Mouse (Mus musculus) left cerebral cortex, postnatal 14 days (tissue): ENCODE measurements around the gene Asrgl1. TPM values are rescaled to one million over a fixed set of nuclear protein-coding genes. Genes with fewer than 3 reads are reported as not detected.
"Not testable (repeated sequence)": the region's sequence is repeated elsewhere in the genome, so short reads cannot be mapped to it uniquely, and the experiment has no call there.

Source experiments
- DNase-seq, 2 experiments: peaks; one replicate each; pipeline ENCODE4 v3.0.0; 2021 to 2022; ENCODE audit warnings: low spot score in 2 of 2, mixed read lengths in 1 of 2
- intact Hi-C: fragments of 180-260 bp; cut with DNase I; formaldehyde crosslinking; loops from one replicate; pipeline ENCODE4 v1.15.1; 2025
- long read RNA-seq, 2 experiments: library from polyadenylated mRNA; stranded (forward); transcript quantifications; one replicate each; pipeline ENCODE4 v2.0.0; 2021
- total RNA-seq, 2 experiments: library from RNA; stranded (reverse); gene quantifications; 2 replicates each; pipeline ENCODE4 v1.2.3; 2021

Asrgl1 gene
- 100 to 1,000 TPM; 101 to 139 TPM for total RNA-seq
- long read RNA-seq, experiment 1, full-length matches to known transcripts = 207 of 291 reads
- long read RNA-seq, experiment 1, partial matches to known transcripts = 66 of 291 reads
- long read RNA-seq, experiment 1, other reads (novel, unspliced or antisense) = 18 of 291 reads
- long read RNA-seq, experiment 2, full-length matches to known transcripts = 182 of 254 reads
- long read RNA-seq, experiment 2, partial matches to known transcripts = 53 of 254 reads
- long read RNA-seq, experiment 2, other reads (novel, unspliced or antisense) = 19 of 254 reads

GRCm38 (mm10) chr19:9135512-9136331 is at the start of gene Asrgl1:
Gene Asrgl1, minus strand, starts transcription at chr19:9135636.
- DNase-seq = peak; percentile 93
- intact Hi-C loops = no loop called here

DNA sequence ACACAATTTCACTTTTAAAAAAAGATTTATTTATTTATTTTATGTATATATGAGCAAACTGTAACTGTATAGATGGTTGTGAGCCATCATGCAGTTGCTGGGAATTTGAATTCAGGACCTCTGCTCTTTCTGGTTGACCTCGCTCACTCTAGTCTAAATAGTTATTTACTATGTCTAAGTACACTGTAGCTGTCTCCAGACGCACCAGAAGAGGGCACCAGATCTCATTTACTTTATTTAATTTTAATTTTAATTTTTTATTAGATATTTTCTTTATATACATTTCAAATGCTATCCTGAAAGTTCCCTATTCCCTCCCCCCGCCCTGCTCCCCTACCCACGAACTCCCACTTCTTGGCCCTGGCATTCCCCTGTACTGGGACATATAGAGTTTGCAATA is 10.8 kb upstream of the Asrgl1 start:
- no peak for DNase-seq
- intact Hi-C loops = no loop called here

DNA sequence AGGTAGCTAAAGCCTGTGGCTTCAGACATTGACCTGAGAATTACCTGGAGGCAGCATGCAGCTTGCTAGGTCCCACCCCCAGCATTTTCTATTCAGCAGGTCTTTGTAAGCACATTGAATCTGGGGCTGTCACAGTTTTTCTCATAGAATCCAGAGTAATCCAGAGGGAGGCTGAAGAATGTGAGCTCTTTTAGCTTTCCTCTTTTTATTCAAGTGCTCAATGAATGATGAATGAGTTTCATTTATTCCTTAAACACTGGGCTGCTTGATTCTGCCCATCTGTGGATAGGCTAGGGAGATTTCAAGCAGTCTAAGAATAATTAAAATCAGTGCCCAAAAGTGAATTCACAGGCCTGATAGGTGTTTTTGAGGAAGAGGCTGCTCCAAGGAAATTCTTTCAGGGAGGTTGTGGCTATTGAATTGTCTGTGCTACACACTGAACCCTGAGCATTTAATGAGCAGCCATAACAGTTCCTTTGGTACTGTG is 8.2 kb upstream of the Asrgl1 start:
- peak in 1 of 2 experiments; percentile 60 for DNase-seq
- intact Hi-C loops = no loop called here

- intact Hi-C loops = no loop called here
These were observed 7.8 kb upstream of the Asrgl1 start for GRCm38 (mm10) chr19:9143230-9143629.

GRCm38 (mm10) chr19:9140361-9140760 is 4.9 kb upstream of the Asrgl1 start:
- intact Hi-C loops = not testable (repeated sequence)

More at GRCm38 (mm10) chr19:9143230-9143629, 7.8 kb upstream of the Asrgl1 start:
- DNase-seq = no peak

GRCm38 (mm10) chr19:9137159-9137558 is 1.7 kb upstream of the Asrgl1 start:
- intact Hi-C loops = no loop called here
- no peak for DNase-seq

More at GRCm38 (mm10) chr19:9140361-9140760, 4.9 kb upstream of the Asrgl1 start:
- DNase-seq = not testable (repeated sequence)

DNA sequence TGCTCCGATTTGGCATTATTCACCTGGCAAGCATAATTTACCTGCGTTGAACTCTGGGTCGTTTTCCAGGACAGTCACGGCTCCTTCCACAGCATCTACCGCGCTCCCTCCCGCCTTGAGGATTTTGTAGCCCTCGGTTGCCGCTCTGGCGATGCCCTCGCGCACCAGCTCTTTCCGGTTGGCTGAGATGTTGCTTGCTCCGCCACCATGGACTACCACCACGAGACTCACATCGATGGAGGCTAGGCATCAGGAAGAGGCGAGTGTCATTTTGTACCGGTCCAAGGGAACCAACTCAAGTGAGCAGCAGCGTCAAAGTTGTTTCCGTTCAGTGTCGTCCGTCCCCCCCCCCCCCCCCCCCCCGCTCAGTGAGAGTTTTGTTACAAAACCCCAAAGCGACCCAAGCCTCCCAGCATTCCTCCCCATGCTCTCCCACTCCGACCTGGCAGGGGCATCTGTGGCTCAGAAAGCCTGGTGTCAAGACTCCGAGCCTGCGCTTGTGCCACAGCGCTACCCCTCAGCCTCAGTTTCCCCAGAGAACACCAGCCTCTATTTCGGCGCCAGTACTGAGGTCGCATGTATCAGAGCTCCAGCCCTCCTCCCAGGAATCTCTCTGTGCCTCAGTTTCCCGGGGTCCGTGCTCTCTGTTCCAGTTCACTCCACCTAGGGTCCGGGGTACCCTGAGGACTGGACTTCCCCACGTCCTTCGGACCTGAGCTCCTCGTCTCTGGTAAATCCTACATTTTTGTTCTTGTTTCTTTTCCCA is 507 bp downstream of the Asrgl1 start:
- intact Hi-C loops = no loop called here
- DNase-seq = peak; percentile 33 to 45

DNA sequence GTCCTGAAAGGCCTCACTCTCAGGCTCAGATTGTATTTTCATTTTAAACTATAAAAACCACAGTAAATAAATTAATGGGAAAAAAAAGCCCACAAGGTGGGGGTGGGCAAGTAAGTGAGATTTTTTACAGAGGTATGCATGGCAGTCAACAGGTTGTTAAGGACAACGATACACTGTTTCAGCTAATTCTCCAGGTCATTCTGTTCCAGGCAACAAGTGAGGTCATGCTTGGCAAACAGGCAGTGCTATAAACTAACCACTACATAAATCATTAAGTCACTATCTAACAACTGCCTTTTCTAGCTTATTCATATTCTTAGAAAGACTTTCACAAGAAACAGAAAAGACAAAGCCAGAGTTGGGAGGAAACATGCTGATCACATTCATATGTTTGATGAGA is 5.4 kb downstream of the Asrgl1 start:
- DNase-seq = no peak
- intact Hi-C loops = no loop called here

GRCm38 (mm10) chr19:9128499-9129194 is 6.8 kb downstream of the Asrgl1 start:
- intact Hi-C loops = no loop called here
- DNase-seq = no peak

DNA sequence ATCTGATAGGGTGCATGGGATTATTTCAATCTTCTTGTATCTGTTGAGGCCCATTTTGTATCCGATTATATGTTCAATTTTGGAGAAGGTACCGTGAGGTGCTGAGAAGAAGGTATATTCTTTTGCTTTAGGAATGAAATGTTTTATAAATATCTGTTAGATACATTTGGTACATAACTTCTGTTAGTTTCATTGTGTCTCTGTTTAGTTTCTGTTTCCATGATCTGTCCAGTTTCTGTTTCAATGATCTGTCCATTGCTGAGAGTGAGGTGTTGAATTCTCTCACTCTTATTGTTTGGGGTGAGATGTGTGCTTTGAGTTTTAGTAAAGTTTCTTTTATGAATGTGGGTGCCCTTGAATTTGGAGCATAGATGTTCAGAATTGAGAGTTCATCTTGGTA is 11.4 kb downstream of the Asrgl1 start:
- intact Hi-C loops, DNase-seq: not testable (repeated sequence)

GRCm38 (mm10) chr19:9122390-9122789 is 13.0 kb downstream of the Asrgl1 start:
- intact Hi-C loops = no loop called here
- no peak for DNase-seq

GRCm38 (mm10) chr19:9119655-9120425 is 15.6 kb downstream of the Asrgl1 start:
- no peak for DNase-seq
- intact Hi-C loops = loop anchor here (10.0 kb wide), 1 partner anchor 265 kb away; the partner anchor contains the start of gene Lrrn4cl

GRCm38 (mm10) chr19:9117275-9117674 is 18.2 kb downstream of the Asrgl1 start:
- intact Hi-C loops = loop anchor here (10.0 kb wide), 1 partner anchor 262 kb away; the partner anchor contains the start of gene Lrrn4cl
- DNase-seq = no peak

DNA sequence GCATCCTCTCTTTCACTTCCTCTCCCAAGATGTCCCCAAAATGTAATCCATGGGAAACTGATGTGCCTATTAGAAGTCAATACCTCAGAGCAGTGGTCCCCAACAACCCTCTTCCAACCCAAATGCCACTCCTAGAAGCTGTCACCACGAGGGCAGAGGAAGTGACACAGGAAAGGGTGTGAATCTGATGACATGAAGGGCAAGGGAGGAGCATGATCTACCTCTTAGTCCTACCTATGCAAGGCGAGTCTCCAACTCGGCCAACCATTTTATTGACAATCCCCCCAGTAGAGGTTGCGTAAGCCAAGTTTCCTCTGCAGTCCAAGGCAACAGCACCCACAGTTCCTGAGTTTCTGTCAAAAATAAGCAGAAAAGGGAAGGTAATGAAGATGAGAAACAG is 19.2 kb downstream of the Asrgl1 start:
- intact Hi-C loops = loop anchor here (10.0 kb wide), 1 partner anchor 261 kb away; the partner anchor contains the start of gene Lrrn4cl
- DNase-seq = no peak

- intact Hi-C loops = loop anchor here (5.0 to 10.0 kb wide), 2 partner anchors 135 to 257 kb away; partner anchors contain the start of gene Lrrn4cl
- no peak for DNase-seq
These were observed 23.4 kb downstream of the Asrgl1 start for GRCm38 (mm10) chr19:9112043-9112442.

DNA sequence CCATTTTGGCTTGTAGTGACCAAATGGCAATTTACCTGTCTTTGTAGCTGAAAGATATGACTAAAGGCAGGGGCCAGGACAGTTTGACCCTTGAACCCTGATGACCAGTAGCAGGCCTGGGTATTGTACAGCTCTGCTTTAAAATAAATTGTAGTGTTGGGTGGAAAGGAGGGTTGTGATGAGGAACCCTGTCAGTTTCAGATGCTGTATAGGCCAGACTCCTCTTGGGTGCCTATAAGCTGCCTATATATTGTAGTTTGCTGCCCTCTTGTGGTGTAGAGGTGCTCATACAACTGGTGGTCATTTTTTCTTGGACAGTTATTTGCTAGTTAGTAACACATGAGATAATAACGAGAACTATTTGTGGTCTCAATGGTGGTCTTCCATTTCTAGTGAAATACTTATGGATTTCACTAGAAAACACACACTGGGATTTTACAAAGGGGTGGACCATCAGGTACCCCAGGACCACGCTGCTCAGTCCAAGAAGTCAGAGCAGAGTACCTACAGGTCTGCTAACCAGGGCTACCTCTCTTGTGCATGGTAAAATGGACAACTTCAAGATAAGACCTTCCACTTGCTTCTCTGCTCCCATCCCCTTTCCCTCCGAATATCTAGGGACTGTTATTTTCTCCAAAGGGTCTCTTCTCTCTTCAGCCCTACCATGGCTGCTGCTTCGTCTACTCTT is 25.1 kb downstream of the Asrgl1 start:
- intact Hi-C loops = loop anchor here (5.0 to 10.0 kb wide), 2 partner anchors 133 to 256 kb away; partner anchors contain the start of gene Lrrn4cl
- DNase-seq = peak; percentile 65 to 85

DNA sequence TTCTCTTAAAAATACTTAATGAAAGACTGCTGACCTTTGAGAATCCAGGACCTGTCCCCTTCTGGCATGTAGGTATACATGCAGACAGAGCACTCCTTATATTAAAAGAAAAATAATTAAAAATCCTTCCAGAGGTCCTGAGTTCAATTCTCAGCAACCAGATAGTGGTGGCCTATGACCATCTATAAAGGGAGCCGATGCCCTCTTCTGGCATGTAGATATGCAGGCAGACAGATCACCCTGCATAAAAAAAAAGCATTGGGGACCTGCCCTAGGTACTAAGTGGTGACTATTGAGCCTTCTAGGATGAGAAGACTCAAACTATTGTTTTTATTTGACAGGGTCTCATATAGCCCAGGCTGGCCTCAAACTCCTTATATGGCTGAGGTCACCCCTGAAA is 26.9 kb downstream of the Asrgl1 start:
- no peak for DNase-seq
- intact Hi-C loops = no loop called here

- intact Hi-C loops = no loop called here
- no peak for DNase-seq
These were observed 28.1 kb downstream of the Asrgl1 start for GRCm38 (mm10) chr19:9107379-9107755.
